Mouse (Mus musculus) ES-E14 (cell line): Measurements from ENCODE around the gene Bcl2l10.

Source experiments
- CHD2 ChIP-seq: IDR thresholded peaks from 2 replicates; pipeline ENCODE4 v1.6.1; 2014; ENCODE audit warnings: mild to moderate bottlenecking, low read depth, low read length, inconsistent platforms
- HCFC1 ChIP-seq: IDR thresholded peaks from 2 replicates; pipeline ENCODE4 v1.6.1; 2012; ENCODE audit warnings: low read length, inconsistent platforms, borderline replicate concordance; ENCODE audit not compliant: insufficient read depth
- MAFK ChIP-seq: IDR thresholded peaks from 2 replicates; pipeline ENCODE4 v1.6.1; 2014; ENCODE audit warnings: mild to moderate bottlenecking, low read depth, low read length, inconsistent platforms; ENCODE audit not compliant: insufficient read depth
- ZC3H11A ChIP-seq: IDR thresholded peaks from 2 replicates; pipeline ENCODE4 v1.6.1; 2012; ENCODE audit warnings: low read depth, mild to moderate bottlenecking, inconsistent platforms, low read length, borderline replicate concordance
- ZNF384 ChIP-seq: IDR thresholded peaks from 2 replicates; pipeline ENCODE4 v1.6.1; 2012; ENCODE audit warnings: low read depth, low read length, inconsistent platforms

DNA sequence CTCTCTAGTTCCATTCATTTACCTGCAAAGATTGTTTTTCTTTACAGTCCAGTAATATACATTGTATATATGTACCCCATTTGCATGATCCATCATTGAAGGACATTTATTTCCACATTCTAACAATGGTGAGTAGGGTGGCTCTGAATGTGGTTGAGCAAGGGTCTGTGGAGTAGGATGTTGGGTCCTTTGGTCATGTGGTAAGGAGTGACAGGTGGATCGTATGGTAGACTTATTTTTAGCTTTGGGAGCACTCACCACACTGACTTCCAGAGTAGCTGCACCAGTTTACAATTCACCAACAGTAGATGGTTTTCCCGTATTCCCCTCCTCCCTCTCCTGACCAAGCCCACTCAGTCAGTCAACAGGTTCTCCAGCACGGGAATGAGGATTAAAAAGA lies 21.2 kb downstream of the Bcl2l10 start:
- TF ChIP-seq ZNF384 (no peak), HCFC1 (no peak), ZC3H11A (no peak), MAFK (no peak), CHD2 (no peak)
